In genomic region chr13:114406866-114407265, GRCm38 (mm10) we compare ENCODE assay signal across 25 mouse cellular contexts. TPM values are rescaled to one million over a fixed set of nuclear protein-coding genes. Genes with fewer than 3 reads are reported as not detected.
DNase-seq lines count a peak whose midpoint lies in the region; ATAC-seq and TF ChIP-seq lines count a peak whose summit lies in the region.
"Had no signal": no experiment of that assay in that cellular context is flagged by ENCODE, and none has a peak within 500 bp of the region (broad histone marks: within the 10 kb centered on the region; RNA-seq: fewer than 3 reads in every experiment).

No protein-coding gene starts in this region.

- H3K27me3 ChIP-seq in forebrain, embryonic 10.5 days (ENCODE audit: poor library complexity, severe bottlenecking) = no peaks in the 10 kb centered on the region
- no peaks in the 10 kb centered on the region for H3K27me3 ChIP-seq in forebrain, embryonic 16.5 days (replicated peaks; ENCODE audit: control insufficient read depth, insufficient read depth, low read length)
- peaks cover 7% of the 10 kb centered on the region; the same call in 1 of the 2 replicates for H3K27me3 ChIP-seq in midbrain, embryonic 12.5 days
- no peaks in the 10 kb centered on the region for H3K27me3 ChIP-seq in midbrain, postnatal 0 days (ENCODE audit: insufficient read depth, low read length)
- no peaks in the 10 kb centered on the region for H3K27me3 ChIP-seq in neural tube, embryonic 12.5 days (replicated peaks)
- H3K27me3 ChIP-seq: forebrain, embryonic 13.5 days; liver, embryonic 13.5 days had no signal

- no peak for ATAC-seq in forebrain, embryonic 16.5 days
- peak; percentile 57; the same call in 1 of the 2 replicates for ATAC-seq in midbrain, embryonic 12.5 days (ENCODE audit: low FRiP score, low read depth)
- ATAC-seq in midbrain, postnatal 0 days (ENCODE audit: low FRiP score) = no peak
- no peak for ATAC-seq in neural tube, embryonic 12.5 days (ENCODE audit: low FRiP score, low read depth)
- ATAC-seq: CD4-positive, CD25-positive, alpha-beta regulatory T cell, adult 4 months; forebrain, embryonic 13.5 days had no signal

- TF ChIP-seq CTCF in midbrain, postnatal 0 days (IDR thresholded peaks at IDR 0.05) = no peak

- H3K27ac ChIP-seq in forebrain, embryonic 10.5 days = peak overlapping the region; percentile 35; the same call in 1 of the 2 replicates
- no peak overlapping the region for H3K27ac ChIP-seq in forebrain, embryonic 16.5 days (ENCODE audit: low read length)
- H3K27ac ChIP-seq in midbrain, embryonic 12.5 days (replicated peaks) = no peak overlapping the region
- H3K27ac ChIP-seq in midbrain, postnatal 0 days (ENCODE audit: low read depth, low read length) = no peak overlapping the region
- H3K27ac ChIP-seq in ES-E14 (ENCODE audit: insufficient read depth, low read depth, low read length, poor library complexity, severe bottlenecking) = no peak overlapping the region
- H3K27ac ChIP-seq in neural tube, embryonic 12.5 days = no peak overlapping the region
- H3K27ac ChIP-seq: embryonic facial prominence, embryonic 10.5 days; forebrain, embryonic 13.5 days; liver, embryonic 13.5 days had no signal

- in situ Hi-C loops in ES-E14 (cut with MboI; ENCODE audit: low sequenced_read_pairs in 2 of 2, unreplicated experiment in 2 of 2) = no loop called here

- peak overlapping the region; percentile 10; the same call in 1 of the 2 replicates for H3K4me3 ChIP-seq in forebrain, embryonic 10.5 days
- H3K4me3 ChIP-seq in forebrain, embryonic 16.5 days (replicated peaks; ENCODE audit: low read length) = no peak overlapping the region
- H3K4me3 ChIP-seq in midbrain, embryonic 12.5 days = no peak overlapping the region
- no peak overlapping the region for H3K4me3 ChIP-seq in midbrain, postnatal 0 days (ENCODE audit: low read depth, low read length)
- H3K4me3 ChIP-seq in ES-E14 (ENCODE audit: insufficient read depth in 1 of 2, low read depth in 1 of 2, low read length in 2 of 2, poor library complexity in 1 of 2, severe bottlenecking in 1 of 2) = no peak overlapping the region
- H3K4me3 ChIP-seq in neural tube, embryonic 12.5 days = no peak overlapping the region
- H3K4me3 ChIP-seq: embryonic facial prominence, embryonic 10.5 days; forebrain, embryonic 13.5 days; liver, embryonic 13.5 days had no signal

- H3K4me2 ChIP-seq in forebrain, embryonic 16.5 days (ENCODE audit: low read length) = no peak overlapping the region
- peak overlapping the region; percentile 38 for H3K4me2 ChIP-seq in midbrain, embryonic 12.5 days (replicated peaks)
- H3K4me2 ChIP-seq in midbrain, postnatal 0 days (ENCODE audit: low read depth, low read length, poor library complexity, severe bottlenecking) = no peak overlapping the region
- 0 out of 2 replicates have a peak overlapping the region, but pooled peaks have one; percentile 1 for H3K4me2 ChIP-seq in neural tube, embryonic 12.5 days (replicated peaks)
- H3K4me2 ChIP-seq: forebrain, embryonic 13.5 days; heart, embryonic 11.5 days; liver, embryonic 13.5 days had no signal

- DNase-seq in forebrain, embryonic 10.5 days (ENCODE audit: extremely low spot score, low spot score) = no peak
- DNase-seq in midbrain, postnatal 0 days (ENCODE audit: low spot score) = no peak
- DNase-seq in ES-E14 (ENCODE audit: low read depth, low spot score) = peak; percentile 60
- no peak for DNase-seq in right cerebral cortex, adult 2 months (ENCODE audit: low spot score in 2 of 2)
- DNase-seq: adrenal gland, postnatal 10 days; cerebellum, adult 2 months; cerebellum, postnatal 25 days; gastrocnemius, postnatal 10 days; kidney, adult 18-20 months; kidney, postnatal 4 days; liver, embryonic 13.5 days; lung, adult 2 months; lung, postnatal 14 days; right cerebral cortex, adult 18-20 months had no signal

- 2% methylated on average over 5 of the region's 5 CpGs for WGBS in forebrain, embryonic 10.5 days
- 6% methylated on average over 5 of the region's 5 CpGs for WGBS in forebrain, embryonic 16.5 days
- 0% methylated on average over 5 of the region's 5 CpGs for WGBS in midbrain, embryonic 12.5 days
- 8% methylated on average over 5 of the region's 5 CpGs for WGBS in midbrain, postnatal 0 days
- 3% methylated on average over 5 of the region's 5 CpGs for WGBS in neural tube, embryonic 12.5 days

- H3K36me3 ChIP-seq in forebrain, embryonic 10.5 days (replicated peaks) = no peaks in the 10 kb centered on the region
- H3K36me3 ChIP-seq in forebrain, embryonic 16.5 days (ENCODE audit: control insufficient read depth, insufficient read depth) = no peaks in the 10 kb centered on the region
- no peaks in the 10 kb centered on the region for H3K36me3 ChIP-seq in midbrain, embryonic 12.5 days
- no peaks in the 10 kb centered on the region for H3K36me3 ChIP-seq in midbrain, postnatal 0 days (ENCODE audit: insufficient read depth, low read length)
- no peaks in the 10 kb centered on the region for H3K36me3 ChIP-seq in ES-E14 (ENCODE audit: control insufficient read depth, insufficient read depth, low read length, poor library complexity, severe bottlenecking)
- H3K36me3 ChIP-seq in neural tube, embryonic 12.5 days = no peaks in the 10 kb centered on the region
- H3K36me3 ChIP-seq: embryonic facial prominence, embryonic 10.5 days; liver, embryonic 13.5 days had no signal

- no peaks in the 10 kb centered on the region for H3K9me3 ChIP-seq in forebrain, embryonic 10.5 days
- H3K9me3 ChIP-seq in forebrain, embryonic 16.5 days (ENCODE audit: control insufficient read depth, low read length) = no peaks in the 10 kb centered on the region
- H3K9me3 ChIP-seq in midbrain, embryonic 12.5 days = no peaks in the 10 kb centered on the region
- H3K9me3 ChIP-seq in midbrain, postnatal 0 days (ENCODE audit: low read length) = no peaks in the 10 kb centered on the region
- H3K9me3 ChIP-seq in ES-E14 (ENCODE audit: control insufficient read depth, insufficient read depth, low read depth, low read length) = no peaks in the 10 kb centered on the region
- H3K9me3 ChIP-seq in neural tube, embryonic 12.5 days = no peaks in the 10 kb centered on the region
- H3K9me3 ChIP-seq: embryonic facial prominence, embryonic 10.5 days; forebrain, embryonic 13.5 days; liver, embryonic 13.5 days had no signal

- H3K4me1 ChIP-seq in forebrain, embryonic 10.5 days = peaks cover 29% of the 10 kb centered on the region
- peaks cover 2% of the 10 kb centered on the region; the same call in 1 of the 2 replicates for H3K4me1 ChIP-seq in forebrain, embryonic 16.5 days (replicated peaks; ENCODE audit: control insufficient read depth, insufficient read depth, low read length)
- H3K4me1 ChIP-seq in midbrain, embryonic 12.5 days = peaks cover 21% of the 10 kb centered on the region; the same call in 1 of the 2 replicates
- H3K4me1 ChIP-seq in midbrain, postnatal 0 days (ENCODE audit: insufficient read depth, low read length) = no peaks in the 10 kb centered on the region
- peaks cover 4 to 5% of the 10 kb centered on the region in 2 experiments; a peak in 2 of 4 replicates for H3K4me1 ChIP-seq in ES-E14 (ENCODE audit: control insufficient read depth in 2 of 2, insufficient read depth in 2 of 2, low read length in 2 of 2, poor library complexity in 1 of 2)
- no peaks in the 10 kb centered on the region for H3K4me1 ChIP-seq in neural tube, embryonic 12.5 days
- H3K4me1 ChIP-seq: liver, embryonic 13.5 days had no signal

- H3K9ac ChIP-seq in forebrain, embryonic 16.5 days (replicated peaks; ENCODE audit: low read depth, low read length) = no peak overlapping the region
- no peak overlapping the region for H3K9ac ChIP-seq in midbrain, embryonic 12.5 days (replicated peaks)
- H3K9ac ChIP-seq in midbrain, postnatal 0 days (replicated peaks; ENCODE audit: low read length, poor library complexity, severe bottlenecking) = no peak overlapping the region
- H3K9ac ChIP-seq in ES-E14 (ENCODE audit: insufficient read depth, low read depth, low read length, poor library complexity, severe bottlenecking) = no peak overlapping the region
- H3K9ac ChIP-seq in neural tube, embryonic 12.5 days = no peak overlapping the region
- H3K9ac ChIP-seq: forebrain, embryonic 13.5 days; liver, embryonic 13.5 days had no signal

TF ChIP-seq in ES-E14, 5 proteins besides CTCF, POLR2A, EP300 and RAD21:
- TF ChIP-seq ZC3H11A (IDR thresholded peaks at IDR 0.05; ENCODE audit: borderline replicate concordance, low read depth, low read length) (no peak), HCFC1 (IDR thresholded peaks at IDR 0.05; ENCODE audit: borderline replicate concordance, insufficient read depth, low read length) (no peak), MAFK (IDR thresholded peaks at IDR 0.05; ENCODE audit: insufficient read depth, low read depth, low read length) (no peak), ZNF384 (IDR thresholded peaks at IDR 0.05; ENCODE audit: low read depth, low read length) (no peak)

RNA-seq across cellular contexts. Expression of gene Ndufs4, which starts 18.8 kb away (rescaled TPM):
- 253 and 258 TPM in 2 replicates for polyA plus RNA-seq in forebrain, embryonic 10.5 days (2016; fragmentation: Nextera tagmentation; extraction: Ambion mirVana)
- 304 and 323 TPM in 2 replicates for polyA plus RNA-seq in forebrain, embryonic 16.5 days (2015; fragmentation: Nextera tagmentation; extraction: Ambion mirVana)
- 324 and 325 TPM in 2 replicates for polyA plus RNA-seq in midbrain, embryonic 12.5 days (2016; fragmentation: Nextera tagmentation; extraction: Ambion mirVana)
- 36.4 and 68.0 TPM in 2 replicates for total RNA-seq in midbrain, postnatal 0 days (2014; rRNA removed)
- 405 and 414 TPM in 2 replicates for polyA plus RNA-seq in midbrain, postnatal 0 days (2015; fragmentation: Nextera tagmentation; extraction: Ambion mirVana)
- 265 and 334 TPM in 2 replicates for total RNA-seq in ES-E14 (2012; rRNA removed)
- 308 and 323 TPM in 2 replicates for polyA plus RNA-seq in neural tube, embryonic 12.5 days (2016; fragmentation: Nextera tagmentation; extraction: Ambion mirVana)

RNA-seq across cellular contexts. Expression of gene Fst, which starts 51.9 kb away (rescaled TPM):
- polyA plus RNA-seq in forebrain, embryonic 10.5 days (2016; fragmentation: Nextera tagmentation; extraction: Ambion mirVana) = 11.4 and 13.9 TPM in 2 replicates
- polyA plus RNA-seq in forebrain, embryonic 16.5 days (2015; fragmentation: Nextera tagmentation; extraction: Ambion mirVana) = 10.4 and 11.2 TPM in 2 replicates
- polyA plus RNA-seq in midbrain, embryonic 12.5 days (2016; fragmentation: Nextera tagmentation; extraction: Ambion mirVana) = 36.1 and 40.5 TPM in 2 replicates
- total RNA-seq in midbrain, postnatal 0 days (2014; rRNA removed) = 0.76 and 0.93 TPM in 2 replicates
- polyA plus RNA-seq in midbrain, postnatal 0 days (2015; fragmentation: Nextera tagmentation; extraction: Ambion mirVana) = 2.1 and 2.8 TPM in 2 replicates
- total RNA-seq in ES-E14 (2012; rRNA removed) = 7.2 and 16.6 TPM in 2 replicates
- polyA plus RNA-seq in neural tube, embryonic 12.5 days (2016; fragmentation: Nextera tagmentation; extraction: Ambion mirVana) = 15.5 and 21.9 TPM in 2 replicates
- total RNA-seq: granulocyte monocyte progenitor cell, adult 5-6 weeks; hematopoietic stem cell, adult 5-6 weeks; MEL; monocyte, adult 5-6 weeks had no signal

Comparison
In these comparisons a context has a peak if more than half of its experiments do, and no peak if none do; other contexts are left out.
1. H3K4me2 ChIP-seq: peak in midbrain, embryonic 12.5 days (single experiment) and neural tube, embryonic 12.5 days (single experiment); none in forebrain, embryonic 16.5 days (single experiment) and midbrain, postnatal 0 days (single experiment).